Mouse (Mus musculus): ENCODE measurements around the gene Spns2. TPM values are rescaled to one million over a fixed set of nuclear protein-coding genes. Genes with fewer than 3 reads are reported as not detected.

Spns2 gene
- 9.1 and 10.8 TPM in 2 replicates for polyA plus RNA-seq (2015; fragmentation: Nextera tagmentation; extraction: Ambion mirVana)

GRCm38 (mm10) chr11:72489881-72490301 is at the start of gene Spns2:
Spns2 (minus strand) TSS chr11:72489904.
- peak within 1 kb of the TSS; percentile 93 for H3K27ac ChIP-seq (replicated peaks)
- H3K36me3 ChIP-seq: no peaks in the 10 kb centered on the region
- H3K9ac ChIP-seq: peak within 1 kb of the TSS; percentile 96
- H3K4me3 ChIP-seq: peak within 1 kb of the TSS; percentile 78
- peaks cover 23% of the 10 kb centered on the region; the same call in 1 of the 2 replicates for H3K27me3 ChIP-seq
- H3K9me3 ChIP-seq: no peaks in the 10 kb centered on the region
- under 1% methylated on average over 42 of the region's 42 CpGs for WGBS
- H3K4me2 ChIP-seq: peak within 1 kb of the TSS; percentile 70
- ATAC-seq (ENCODE audit: low read depth): peak; percentile 90
- peaks cover 47% of the 10 kb centered on the region for H3K4me1 ChIP-seq (replicated peaks)

GRCm38 (mm10) chr11:72538811-72539210 is 49.1 kb upstream of the Spns2 start:
- Histone ChIP-seq H3K9me3 (no peaks in the 10 kb centered on the region), H3K4me3 (no peak overlapping the region), H3K27me3 (no peaks in the 10 kb centered on the region), H3K9ac (no peak overlapping the region), H3K4me2 (no peak overlapping the region), H3K4me1 (replicated peaks) (no peaks in the 10 kb centered on the region), H3K36me3 (no peaks in the 10 kb centered on the region), H3K27ac (replicated peaks) (no peak overlapping the region)
- WGBS: 93% methylated on average over 7 of the region's 7 CpGs
- ATAC-seq (ENCODE audit: low read depth): no peak

DNA sequence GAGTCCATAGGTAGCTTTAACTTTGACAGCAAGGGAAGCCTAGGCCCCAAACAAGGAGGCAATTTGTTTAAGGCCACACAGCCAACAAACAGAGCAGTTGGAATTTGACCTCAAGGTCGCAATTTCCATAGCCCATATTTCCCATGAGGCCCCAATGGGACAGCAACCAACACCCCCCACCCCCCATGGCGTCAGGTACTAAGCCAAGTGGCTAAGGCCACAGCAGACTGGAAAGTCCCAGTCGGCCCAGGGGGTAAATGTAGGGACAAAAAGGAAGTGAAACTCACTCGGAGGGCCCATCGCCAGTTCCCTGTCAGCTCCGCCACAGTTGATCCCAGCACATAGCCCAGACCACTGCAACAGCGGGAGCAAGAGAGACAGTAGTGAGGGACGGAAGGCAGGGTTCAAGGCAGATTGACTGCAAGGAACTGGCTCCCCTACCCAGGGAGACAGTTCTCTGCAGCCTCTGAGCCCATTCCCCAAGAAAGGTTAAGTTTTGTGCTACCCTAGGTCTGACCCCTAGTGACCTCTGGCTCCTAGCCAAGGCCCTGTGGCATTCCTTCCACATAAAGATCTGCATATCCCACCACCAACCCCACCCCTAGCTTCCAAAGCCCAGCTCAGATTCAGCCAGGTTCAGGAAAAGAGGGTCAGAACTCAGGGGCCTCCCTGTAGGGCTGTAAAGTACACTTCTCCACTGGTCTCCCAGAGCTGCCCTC is 48.5 kb upstream of the Spns2 start:
- H3K36me3 ChIP-seq: no peaks in the 10 kb centered on the region

GRCm38 (mm10) chr11:72537503-72537902 is 47.8 kb upstream of the Spns2 start:
- no peaks in the 10 kb centered on the region for H3K4me1 ChIP-seq (replicated peaks)
- no peaks in the 10 kb centered on the region for H3K9me3 ChIP-seq
- no peak overlapping the region for H3K9ac ChIP-seq
- H3K36me3 ChIP-seq: no peaks in the 10 kb centered on the region
- no peak overlapping the region for H3K27ac ChIP-seq (replicated peaks)
- H3K4me2 ChIP-seq: no peak overlapping the region
- no peaks in the 10 kb centered on the region for H3K27me3 ChIP-seq
- WGBS: 90% methylated on average over 2 of the region's 2 CpGs
- no peak for ATAC-seq (ENCODE audit: low read depth)
- H3K4me3 ChIP-seq: no peak overlapping the region

More for the DNA sequence above, 48.5 kb upstream of the Spns2 start:
- Histone ChIP-seq H3K4me2 (no peak overlapping the region), H3K9me3 (no peaks in the 10 kb centered on the region), H3K27me3 (no peaks in the 10 kb centered on the region), H3K4me1 (replicated peaks) (no peaks in the 10 kb centered on the region), H3K4me3 (no peak overlapping the region), H3K27ac (replicated peaks) (no peak overlapping the region), H3K9ac (no peak overlapping the region)
- 64% methylated on average over 8 of the region's 8 CpGs for WGBS
- ATAC-seq (ENCODE audit: low read depth): no peak

GRCm38 (mm10) chr11:72535519-72535918 is 45.8 kb upstream of the Spns2 start:
- 88% methylated on average over 3 of the region's 3 CpGs for WGBS
- no peaks in the 10 kb centered on the region for H3K4me1 ChIP-seq (replicated peaks)
- H3K36me3 ChIP-seq: no peaks in the 10 kb centered on the region
- H3K27me3 ChIP-seq: no peaks in the 10 kb centered on the region
- H3K9me3 ChIP-seq: no peaks in the 10 kb centered on the region
- H3K9ac ChIP-seq: no peak overlapping the region
- no peak for ATAC-seq (ENCODE audit: low read depth)
- H3K4me3 ChIP-seq: no peak overlapping the region
- H3K4me2 ChIP-seq: no peak overlapping the region
- H3K27ac ChIP-seq (replicated peaks): no peak overlapping the region

DNA sequence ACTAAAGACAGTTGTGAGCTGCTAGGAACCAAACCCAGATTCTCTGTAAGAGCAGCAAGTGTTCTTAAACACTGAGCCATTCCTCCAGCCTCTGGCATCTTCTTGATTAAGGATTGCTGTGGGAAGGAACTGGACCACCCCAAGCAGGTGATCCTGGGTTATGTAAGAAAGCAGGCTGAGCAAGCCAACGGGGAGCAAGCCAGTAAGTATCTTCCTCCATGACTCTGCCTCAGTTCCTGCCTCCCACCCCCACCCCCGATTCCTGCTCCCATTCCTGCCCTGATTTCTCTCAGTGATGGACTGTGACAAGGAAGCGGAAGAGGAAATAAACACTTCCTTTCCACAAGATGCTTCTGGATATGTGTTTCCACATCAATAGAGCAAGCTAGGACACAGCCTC is 43.2 kb upstream of the Spns2 start:
- H3K4me2 ChIP-seq: no peak overlapping the region
- no peak overlapping the region for H3K27ac ChIP-seq (replicated peaks)
- H3K9ac ChIP-seq: no peak overlapping the region
- H3K36me3 ChIP-seq: no peaks in the 10 kb centered on the region
- no peaks in the 10 kb centered on the region for H3K27me3 ChIP-seq
- no peaks in the 10 kb centered on the region for H3K4me1 ChIP-seq (replicated peaks)
- no peak overlapping the region for H3K4me3 ChIP-seq
- 85% methylated on average over 3 of the region's 3 CpGs for WGBS
- no peak for ATAC-seq (ENCODE audit: low read depth)
- no peaks in the 10 kb centered on the region for H3K9me3 ChIP-seq

- ATAC-seq (ENCODE audit: low read depth): no peak
- Histone ChIP-seq H3K36me3 (no peaks in the 10 kb centered on the region), H3K4me2 (no peak overlapping the region), H3K4me1 (replicated peaks) (no peaks in the 10 kb centered on the region), H3K27me3 (no peaks in the 10 kb centered on the region), H3K9me3 (no peaks in the 10 kb centered on the region), H3K27ac (replicated peaks) (no peak overlapping the region), H3K4me3 (no peak overlapping the region), H3K9ac (no peak overlapping the region)
- WGBS: 83% methylated on average over 1 of the region's 1 CpGs
Measured at GRCm38 (mm10) chr11:72531632-72532031, 41.9 kb upstream of the Spns2 start.

GRCm38 (mm10) chr11:72531144-72531543 is 41.4 kb upstream of the Spns2 start:
- Histone ChIP-seq H3K36me3 (no peaks in the 10 kb centered on the region), H3K27ac (replicated peaks) (no peak overlapping the region), H3K9ac (no peak overlapping the region), H3K4me1 (replicated peaks) (no peaks in the 10 kb centered on the region), H3K9me3 (no peaks in the 10 kb centered on the region), H3K4me2 (no peak overlapping the region), H3K27me3 (no peaks in the 10 kb centered on the region), H3K4me3 (no peak overlapping the region)
- no peak for ATAC-seq (ENCODE audit: low read depth)
- 79% methylated on average over 5 of the region's 5 CpGs for WGBS

DNA sequence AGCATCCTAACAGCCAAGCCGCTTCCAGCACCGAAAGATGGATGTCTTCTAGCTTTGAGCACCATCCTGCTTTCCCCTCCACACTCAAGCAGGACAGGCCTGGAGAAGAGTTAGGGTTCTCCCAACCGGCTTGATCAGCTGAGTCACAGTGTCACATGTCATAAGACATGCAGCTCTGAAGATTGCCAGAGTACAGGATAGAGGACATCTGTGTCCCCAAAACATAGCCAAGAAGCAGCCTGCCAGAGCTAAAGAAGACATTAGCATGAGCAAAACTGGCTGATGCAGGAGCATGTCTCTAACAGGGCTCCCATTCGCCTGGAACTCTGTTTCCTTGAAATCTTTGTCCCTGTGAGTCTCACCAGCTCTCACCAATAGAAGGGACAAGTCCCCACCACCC is 36.5 kb upstream of the Spns2 start:
- no peaks in the 10 kb centered on the region for H3K9me3 ChIP-seq
- H3K9ac ChIP-seq: no peak overlapping the region
- no peaks in the 10 kb centered on the region for H3K36me3 ChIP-seq
- no peaks in the 10 kb centered on the region for H3K27me3 ChIP-seq
- no peaks in the 10 kb centered on the region for H3K4me1 ChIP-seq (replicated peaks)
- no peak for ATAC-seq (ENCODE audit: low read depth)
- no peak overlapping the region for H3K27ac ChIP-seq (replicated peaks)
- no peak overlapping the region for H3K4me2 ChIP-seq
- 94% methylated on average over 4 of the region's 4 CpGs for WGBS
- no peak overlapping the region for H3K4me3 ChIP-seq

- H3K36me3 ChIP-seq: no peaks in the 10 kb centered on the region
- H3K9me3 ChIP-seq: no peaks in the 10 kb centered on the region
- no peak for ATAC-seq (ENCODE audit: low read depth)
- no peak overlapping the region for H3K9ac ChIP-seq
- no peaks in the 10 kb centered on the region for H3K4me1 ChIP-seq (replicated peaks)
- H3K4me3 ChIP-seq: no peak overlapping the region
- H3K4me2 ChIP-seq: no peak overlapping the region
- 60% methylated on average over 4 of the region's 4 CpGs for WGBS
- H3K27me3 ChIP-seq: no peaks in the 10 kb centered on the region
- no peak overlapping the region for H3K27ac ChIP-seq (replicated peaks)
Measured at GRCm38 (mm10) chr11:72523711-72524110, 34.0 kb upstream of the Spns2 start.

DNA sequence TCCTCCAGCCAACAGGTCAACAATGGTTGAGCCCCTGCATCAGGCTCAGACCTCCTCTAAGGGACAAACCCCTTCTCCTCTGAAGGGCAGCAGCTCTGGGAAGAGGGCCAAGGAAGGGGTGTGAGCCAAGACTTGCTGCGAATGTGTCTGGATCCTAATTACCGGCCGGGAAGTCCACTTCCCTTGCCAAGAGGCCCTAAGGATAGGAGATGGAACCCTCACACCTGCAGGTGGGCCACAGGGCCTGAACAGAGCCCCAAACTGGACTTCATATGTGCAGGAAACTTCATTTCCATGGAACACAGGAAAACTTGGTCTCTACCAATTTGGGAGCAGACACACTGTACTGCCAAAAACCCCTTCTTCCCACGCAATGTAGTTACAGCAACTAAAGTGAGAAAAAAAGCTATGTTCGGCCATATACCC is 32.9 kb upstream of the Spns2 start:
- 82% methylated on average over 5 of the region's 5 CpGs for WGBS
- H3K27ac ChIP-seq (replicated peaks): no peak overlapping the region
- H3K4me2 ChIP-seq: no peak overlapping the region
- no peaks in the 10 kb centered on the region for H3K36me3 ChIP-seq
- no peak for ATAC-seq (ENCODE audit: low read depth)
- H3K9ac ChIP-seq: no peak overlapping the region
- H3K27me3 ChIP-seq: no peaks in the 10 kb centered on the region
- H3K4me1 ChIP-seq (replicated peaks): no peaks in the 10 kb centered on the region
- H3K4me3 ChIP-seq: no peak overlapping the region
- no peaks in the 10 kb centered on the region for H3K9me3 ChIP-seq

DNA sequence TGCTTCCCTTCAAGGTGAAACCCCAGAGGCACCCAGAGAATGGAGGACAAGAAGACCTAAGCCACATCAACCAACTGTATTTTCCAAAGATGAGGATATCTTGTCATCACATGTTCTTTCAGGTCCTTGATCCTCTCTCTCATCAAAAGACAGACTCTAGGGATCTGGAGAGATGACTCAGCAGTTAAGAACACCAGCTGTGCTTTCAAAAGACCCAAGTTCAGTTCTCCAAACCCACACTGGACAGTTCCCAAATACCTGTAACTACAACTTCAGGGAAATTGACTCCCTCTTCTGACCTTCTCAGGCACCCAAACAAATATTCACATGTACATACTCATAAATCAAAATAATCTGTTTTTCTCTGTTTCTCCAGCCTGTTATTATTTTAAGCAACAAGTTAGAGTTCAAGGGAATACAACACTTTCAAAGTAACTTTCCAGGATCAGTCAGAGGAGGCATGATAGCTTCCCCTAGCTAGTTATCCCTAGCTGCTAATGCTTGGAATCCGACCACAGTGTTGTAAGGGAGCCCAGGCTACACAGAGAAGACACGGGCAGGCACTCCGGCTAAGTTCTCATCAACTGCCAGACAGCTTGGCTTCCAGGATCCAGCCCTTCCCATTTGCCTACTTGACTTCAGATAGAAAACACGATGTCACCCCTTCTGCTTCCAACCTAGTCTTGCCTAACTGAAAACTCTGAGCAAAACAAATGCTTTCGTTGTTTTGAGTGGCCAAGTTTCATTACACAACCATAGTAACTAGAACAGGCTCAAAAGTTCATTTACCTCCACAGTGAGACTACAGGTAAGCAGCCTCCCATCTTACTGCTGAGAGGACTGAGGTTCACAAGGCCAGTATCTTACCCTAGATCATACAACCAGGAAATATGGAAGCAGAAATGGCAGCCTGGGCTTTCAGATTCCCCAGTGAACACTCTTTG is 32.2 kb upstream of the Spns2 start:
- Histone ChIP-seq H3K27ac (replicated peaks) (no peak overlapping the region), H3K27me3 (no peaks in the 10 kb centered on the region), H3K9ac (no peak overlapping the region), H3K9me3 (no peaks in the 10 kb centered on the region), H3K4me2 (no peak overlapping the region), H3K36me3 (no peaks in the 10 kb centered on the region), H3K4me1 (replicated peaks) (no peaks in the 10 kb centered on the region), H3K4me3 (no peak overlapping the region)
- ATAC-seq (ENCODE audit: low read depth): no peak
- WGBS: 87% methylated on average over 5 of the region's 5 CpGs
